Mouse (Mus musculus) mouse embryonic stem cell (cell line): ENCODE data around the gene Cadps2.

Experiments
- in situ Hi-C, 2 experiments: fragments of 300-500 bp; cut with MboI; formaldehyde crosslinking; loops; 1 replicate in 1 of 2; 3 replicates in 1 of 2; pipeline ENCODE4 v1.14.3; 2019 to 2020; ENCODE audit warnings: low sequenced_read_pairs in 2 of 2, low pct_unique_long_range_greater_than_20kb in 1 of 2, mixed read lengths in 1 of 2; ENCODE audit not compliant: unreplicated experiment in 1 of 2

Gene Cadps2

DNA sequence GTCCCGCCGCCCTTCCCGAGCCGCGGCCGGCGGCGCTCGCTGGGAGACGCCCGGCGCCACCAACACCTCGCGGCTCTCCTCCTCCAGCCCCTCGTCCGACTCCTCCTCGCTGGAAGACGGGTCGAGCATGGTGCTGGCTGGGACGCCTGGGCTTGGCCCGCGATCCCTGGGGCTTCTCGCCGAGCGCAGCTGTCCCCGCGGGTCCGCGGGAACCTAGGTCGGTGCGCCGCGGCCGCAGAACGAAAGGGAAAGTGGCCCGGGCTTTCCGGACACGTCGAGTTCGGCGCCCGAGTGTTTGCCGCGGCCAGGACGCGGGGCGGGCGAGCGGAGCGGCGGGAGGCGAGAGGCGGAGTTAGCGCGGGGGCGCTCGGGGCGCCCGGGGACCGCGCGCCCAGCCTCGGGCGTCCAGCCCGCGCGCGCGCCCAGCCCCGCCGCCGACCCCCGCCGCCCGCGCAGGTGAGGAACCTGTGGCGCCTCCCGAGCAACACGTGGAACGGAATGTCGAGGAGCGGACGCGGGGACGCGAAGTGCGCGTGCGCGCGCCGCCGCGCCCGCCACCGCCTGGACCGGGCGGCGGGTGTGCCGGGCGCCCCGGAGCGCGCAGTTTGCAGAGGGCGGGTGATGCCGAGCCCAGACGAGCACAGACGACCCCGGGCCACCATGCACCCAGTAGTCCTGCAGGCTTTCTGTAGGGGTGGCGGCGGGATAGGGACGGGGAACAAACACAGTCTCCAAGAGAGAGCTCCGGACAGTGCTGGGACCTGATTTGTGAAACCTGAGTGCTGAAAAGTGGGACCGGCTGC, at the start of gene Cadps2:
Gene Cadps2, minus strand, starts transcription at position 413 of the 803 bp plus-strand sequence.
- in situ Hi-C loops = no loop called here

- in situ Hi-C loops = no loop called here
These were observed 47.2 kb upstream of the Cadps2 start for GRCm38 (mm10) chr6:23886418-23886817.

DNA sequence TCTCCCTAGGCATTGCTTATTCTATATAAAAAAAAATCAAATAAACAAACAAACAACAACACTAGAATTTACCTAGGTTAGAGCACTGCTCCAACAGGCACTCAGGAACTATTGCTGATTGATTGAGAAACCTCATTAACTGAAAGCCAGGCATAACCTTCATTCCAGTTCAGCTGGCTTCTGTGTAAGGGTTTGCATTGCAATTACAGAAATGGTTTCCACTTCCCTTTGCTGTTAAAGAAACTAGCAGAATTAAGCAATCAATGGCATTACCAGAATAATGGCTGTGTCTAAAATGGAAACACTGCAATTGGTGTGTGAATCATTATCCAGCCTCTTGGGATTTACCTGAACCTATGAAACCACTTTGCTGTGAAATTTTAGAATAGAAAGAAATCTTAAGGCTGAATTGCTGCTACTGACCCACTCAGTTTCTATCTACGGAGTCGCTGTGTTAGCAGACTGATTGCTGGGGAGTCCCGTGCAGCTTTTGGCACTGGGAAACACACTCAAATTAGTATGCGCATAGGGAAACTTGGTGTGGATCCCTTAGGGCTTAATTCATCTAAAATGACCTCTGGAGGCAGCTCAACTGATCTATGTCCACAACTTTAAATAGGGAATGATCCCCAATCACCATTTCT, 37.7 kb upstream of the Cadps2 start:
- in situ Hi-C loops = no loop called here

- in situ Hi-C loops = no loop called here
These were observed 37.1 kb upstream of the Cadps2 start for GRCm38 (mm10) chr6:23876363-23876762.

DNA sequence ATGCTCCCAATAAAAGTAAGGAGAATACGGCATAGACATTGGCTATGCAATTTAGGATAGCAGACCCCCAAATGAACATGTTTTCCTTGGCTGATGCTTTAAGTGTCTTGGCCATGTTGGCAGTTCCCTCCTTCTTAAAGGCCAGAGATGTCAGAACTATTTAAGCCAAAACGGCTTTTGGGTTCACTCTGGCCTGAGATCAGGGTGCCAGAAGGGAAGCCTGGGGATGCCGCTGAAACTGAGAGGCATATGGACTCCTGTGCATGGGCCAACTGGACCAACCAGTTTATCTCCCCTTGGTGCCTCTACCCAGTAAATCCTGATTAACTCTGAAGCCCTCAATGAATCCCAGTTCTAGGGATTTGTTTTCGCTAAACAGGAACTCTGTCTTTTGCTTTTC, 34.6 kb upstream of the Cadps2 start:
- in situ Hi-C loops = no loop called here

DNA sequence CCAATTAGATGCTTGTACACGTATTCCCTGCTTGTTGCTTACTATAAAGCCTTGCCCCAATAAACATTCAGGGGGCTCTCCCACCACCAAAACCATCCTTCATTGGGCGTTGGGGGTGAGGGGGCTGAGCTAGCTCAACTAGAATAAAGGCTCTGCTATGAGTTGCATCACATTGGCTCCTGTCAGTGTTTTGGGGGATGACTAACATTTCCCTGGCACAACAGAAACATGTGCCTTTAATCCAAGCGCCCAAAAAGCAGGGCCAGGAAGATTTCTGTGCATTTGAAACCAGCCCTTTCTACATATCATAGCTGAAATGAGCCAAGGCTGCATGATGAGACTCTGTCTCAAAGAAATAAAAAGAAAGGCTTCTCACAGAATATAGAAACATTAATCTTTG, 34.0 kb upstream of the Cadps2 start:
- in situ Hi-C loops = no loop called here

DNA sequence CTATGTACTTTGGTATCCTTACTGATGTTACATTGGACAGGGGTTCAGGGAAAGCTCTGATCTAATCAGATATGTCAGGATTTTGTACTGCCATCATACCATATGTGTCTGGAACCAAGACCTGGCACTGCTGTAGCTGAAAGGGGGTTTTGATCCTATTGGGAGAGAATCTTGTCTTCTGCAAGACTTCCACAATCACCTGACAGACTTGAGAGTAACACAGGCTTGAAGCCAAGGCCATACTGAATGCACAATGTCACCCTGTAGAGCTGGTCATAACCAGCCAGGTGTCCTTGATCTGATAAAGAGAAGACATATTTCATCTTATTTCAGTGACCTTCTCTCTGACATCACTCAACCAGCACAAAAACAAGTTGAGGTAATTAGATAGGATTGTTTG, 30.8 kb upstream of the Cadps2 start:
- in situ Hi-C loops = no loop called here

DNA sequence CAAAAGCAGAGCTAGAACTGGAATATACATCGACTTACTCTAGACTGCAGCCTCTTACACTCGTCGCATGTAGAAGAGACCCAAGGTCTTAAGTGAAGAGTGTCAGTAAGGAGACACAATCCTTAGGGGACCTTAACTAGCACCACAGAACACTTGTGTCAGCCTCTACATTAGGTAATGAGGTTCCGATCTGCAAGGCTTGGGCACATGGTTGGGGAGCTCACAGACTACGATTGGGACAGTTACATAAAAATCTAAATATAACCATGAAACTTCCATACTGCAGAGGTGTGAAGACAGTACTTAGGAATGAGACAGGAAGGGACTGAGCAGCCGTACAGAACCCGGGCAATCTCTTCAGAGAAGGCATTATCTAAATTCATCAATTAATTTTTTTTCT, 27.1 kb upstream of the Cadps2 start:
- in situ Hi-C loops = no loop called here

DNA sequence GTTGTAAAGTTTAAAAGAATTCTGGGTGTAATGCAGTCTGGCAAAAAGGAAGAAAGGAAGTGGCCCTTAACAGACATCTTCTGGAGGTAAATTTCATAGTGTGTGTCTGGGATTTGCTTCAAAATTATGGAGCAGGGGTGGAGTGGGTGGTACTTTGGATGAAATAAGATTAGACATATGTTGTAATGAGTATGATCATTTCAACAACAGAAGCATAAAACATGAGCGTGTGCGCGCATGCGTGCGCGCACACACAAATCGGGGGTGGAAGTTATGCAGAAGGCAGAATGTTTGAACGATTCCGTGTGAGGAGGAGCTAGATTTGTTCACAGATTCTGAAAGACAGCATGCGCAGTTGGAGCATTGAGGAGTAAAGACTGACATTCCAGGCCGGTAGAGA, 14.2 kb upstream of the Cadps2 start:
- in situ Hi-C loops = no loop called here

DNA sequence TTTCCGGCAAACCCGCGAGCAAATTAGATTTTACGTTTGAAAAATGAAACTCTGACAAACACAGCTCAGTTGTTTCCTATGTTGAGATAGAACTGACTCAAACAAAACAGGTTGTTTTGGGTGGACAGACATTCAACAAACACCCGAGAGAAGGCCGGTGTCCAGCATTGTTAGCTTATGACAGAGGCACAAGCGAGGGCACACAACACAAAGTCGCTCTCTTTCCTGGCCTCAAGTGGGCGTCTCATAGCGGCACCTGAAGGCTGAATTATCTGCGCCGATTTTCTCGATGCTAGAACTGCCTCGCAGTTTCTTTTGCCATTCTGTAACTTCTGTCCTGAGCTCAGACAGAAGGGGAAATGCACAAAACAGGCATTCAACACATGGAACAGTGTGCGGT, 780 bp upstream of the Cadps2 start:
- in situ Hi-C loops = no loop called here

DNA sequence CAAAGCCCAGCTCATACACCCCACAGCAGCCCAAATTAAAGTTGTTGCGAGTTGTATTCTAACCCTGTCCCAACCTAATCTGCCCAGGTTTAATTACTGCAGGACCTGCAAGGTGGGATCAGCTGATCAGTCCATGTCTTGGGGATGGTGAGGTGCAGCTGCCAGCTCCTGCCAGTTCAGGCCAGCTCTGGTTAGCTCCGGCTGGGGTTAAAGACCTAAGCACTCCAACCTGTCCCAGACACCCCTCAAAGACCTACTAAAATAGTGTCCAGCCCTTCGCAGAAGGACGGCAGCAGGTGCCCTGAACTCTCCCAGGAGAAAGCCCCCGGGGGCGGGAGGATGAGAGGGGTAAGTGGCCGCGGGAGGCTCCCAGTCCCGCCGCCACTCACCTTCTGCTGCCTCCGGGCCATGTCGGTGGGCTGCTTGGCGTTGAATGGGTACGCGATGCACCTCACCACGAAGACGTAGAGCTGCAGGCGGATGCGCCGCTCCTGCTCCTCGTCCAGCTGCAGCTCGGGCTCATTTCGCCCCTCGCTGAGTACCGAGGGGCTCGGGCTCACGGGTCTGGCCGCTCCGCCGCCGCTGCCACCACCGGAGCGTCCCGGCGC, 716 bp downstream of the Cadps2 start:
- in situ Hi-C loops = no loop called here

DNA sequence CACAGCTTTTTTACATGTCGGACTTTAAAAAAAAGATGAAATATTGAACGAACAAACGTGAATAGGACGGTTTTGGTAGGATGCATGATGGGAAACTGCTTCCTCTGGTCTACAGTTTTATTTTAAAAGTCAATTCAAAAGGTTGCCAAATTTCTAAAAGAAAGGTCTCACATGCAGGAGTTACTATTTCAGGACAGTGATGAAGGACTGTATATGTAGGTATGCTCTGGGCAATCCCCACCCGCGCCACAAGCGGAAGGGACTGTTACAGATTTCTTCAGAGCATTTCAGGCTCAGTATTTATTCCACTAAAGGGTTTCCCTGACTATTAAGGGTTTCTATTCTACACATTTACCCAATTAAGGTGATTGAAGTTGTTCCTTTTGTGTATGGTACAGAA, 1.6 kb downstream of the Cadps2 start:
- in situ Hi-C loops = no loop called here

DNA sequence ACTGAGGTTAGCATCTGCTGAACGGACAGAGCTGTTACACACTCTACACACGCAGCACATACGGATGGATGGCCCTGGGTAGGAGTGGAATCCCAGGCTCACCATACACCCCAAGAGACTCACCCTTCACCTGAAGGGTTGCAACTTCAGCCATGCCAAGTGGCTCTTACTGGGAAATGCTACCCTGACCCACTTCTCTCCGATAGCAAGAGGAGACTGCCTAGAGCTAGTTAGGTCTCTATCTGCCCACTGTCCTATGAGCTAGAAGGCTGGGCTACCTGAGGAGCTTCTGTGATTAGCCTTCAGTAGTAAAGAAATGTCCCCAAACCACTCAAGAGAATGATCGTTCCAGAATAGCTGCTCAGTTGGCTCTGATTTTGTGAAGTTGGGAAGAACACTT, 2.1 kb downstream of the Cadps2 start:
- in situ Hi-C loops = no loop called here

DNA sequence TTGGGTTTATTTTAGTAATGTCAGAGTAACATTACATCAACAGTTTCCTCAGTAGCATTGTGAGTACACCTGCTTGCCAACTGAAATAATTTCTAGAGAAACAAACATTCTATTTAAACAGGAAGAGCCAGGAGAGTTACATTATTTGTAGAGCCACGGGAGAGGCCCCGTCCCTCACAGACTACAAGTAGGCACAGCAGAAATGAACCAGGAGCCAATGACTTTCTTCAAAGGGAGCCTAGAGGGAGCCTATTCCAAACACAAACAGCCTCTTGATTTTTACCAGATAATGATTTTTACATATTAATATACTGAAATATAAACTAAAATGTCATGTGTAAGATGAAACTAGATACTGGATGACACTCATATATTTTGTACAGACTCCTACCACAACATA, 2.5 kb downstream of the Cadps2 start:
- in situ Hi-C loops = no loop called here

DNA sequence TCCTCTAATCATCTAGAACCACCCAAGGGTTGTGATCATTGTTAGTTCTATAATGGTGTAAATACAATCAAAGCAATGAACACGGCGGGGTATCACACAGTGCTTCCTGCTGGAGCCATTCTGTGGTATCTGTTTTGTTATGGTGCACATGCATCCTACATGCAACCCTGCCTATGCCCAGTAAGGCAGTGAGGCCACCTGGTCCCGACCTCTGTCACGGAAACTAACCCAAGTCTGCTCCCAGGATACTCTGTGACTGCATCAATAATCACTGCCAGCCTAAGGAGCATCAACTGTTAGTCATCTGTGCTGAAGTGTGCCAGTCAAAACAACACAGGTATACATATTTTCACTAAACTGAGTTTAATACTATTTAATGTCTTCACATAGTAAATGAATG, 3.7 kb downstream of the Cadps2 start:
- in situ Hi-C loops = no loop called here

DNA sequence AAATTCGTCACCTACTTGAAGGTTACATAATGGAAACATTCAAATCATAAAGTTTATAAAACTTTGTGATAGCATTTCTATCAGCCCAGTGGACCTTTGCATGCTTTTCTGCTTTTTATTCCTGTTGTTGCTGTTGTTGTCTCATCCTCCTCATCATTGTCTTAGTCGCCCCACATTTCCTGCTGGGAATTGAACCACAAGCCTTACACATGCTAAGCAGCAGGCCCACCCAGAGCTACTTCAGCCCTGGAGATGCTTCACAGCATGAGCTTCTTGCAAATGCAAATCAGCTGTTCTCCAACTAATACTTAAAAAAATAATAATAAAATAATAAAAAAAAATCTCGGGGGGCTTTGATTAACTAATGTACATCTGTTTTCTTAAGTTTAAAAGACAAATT, 8.5 kb downstream of the Cadps2 start:
- in situ Hi-C loops = no loop called here

DNA sequence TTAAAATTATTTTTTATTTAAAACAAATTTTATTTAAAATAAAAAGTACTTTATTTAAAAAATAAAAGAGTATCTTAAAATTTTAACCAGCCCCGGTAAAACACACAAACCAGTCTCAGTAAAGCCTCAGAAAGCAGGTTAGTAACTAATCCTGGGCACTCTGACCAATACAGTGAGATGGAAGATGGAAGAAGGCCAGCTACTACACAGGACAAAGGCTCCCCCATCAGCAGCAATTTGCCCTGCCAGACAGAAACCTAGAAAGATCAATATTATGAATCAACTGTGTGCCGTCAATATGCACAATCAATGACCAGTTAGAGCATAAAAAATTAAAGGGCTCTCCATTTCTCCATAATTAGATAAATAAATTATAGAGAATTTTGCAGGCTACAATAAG, 9.9 kb downstream of the Cadps2 start:
- in situ Hi-C loops = no loop called here

- in situ Hi-C loops = no loop called here
These were observed 17.4 kb downstream of the Cadps2 start for GRCm38 (mm10) chr6:23821819-23822218.

DNA sequence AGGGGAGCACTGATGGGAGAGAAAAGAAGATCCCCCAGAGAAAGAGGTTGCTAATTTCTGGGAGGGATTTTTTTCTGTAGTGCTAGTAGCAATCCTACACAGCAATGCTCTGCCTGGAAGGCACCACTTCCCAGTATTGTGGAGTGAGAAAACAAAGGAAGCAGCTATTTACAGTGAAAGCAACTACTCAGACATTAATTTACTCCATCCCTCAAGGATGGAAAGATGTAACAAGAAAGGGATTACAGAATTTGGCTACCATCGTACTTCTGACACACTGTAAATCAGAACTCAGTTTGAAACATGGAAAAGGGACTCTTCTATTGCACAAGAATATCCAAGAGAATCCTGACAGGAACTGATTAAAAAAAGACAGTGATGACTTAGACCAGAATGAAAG, 29.1 kb downstream of the Cadps2 start:
- in situ Hi-C loops = no loop called here

- in situ Hi-C loops = no loop called here
These were observed 29.9 kb downstream of the Cadps2 start for GRCm38 (mm10) chr6:23809344-23809743.
